Comparison of ENCODE assay signal across 8 mouse cellular contexts in genomic region chr3:90122036-90122435, GRCm38 (mm10). TPM values are rescaled to one million over a fixed set of nuclear protein-coding genes. Genes with fewer than 3 reads are reported as not detected.
A peak's percentile ranks its signal among the peaks of the same experiment; 100 is the strongest.
DNase-seq lines count a peak whose midpoint lies in the region; ATAC-seq and TF ChIP-seq lines count a peak whose summit lies in the region.
"Not testable (repeated sequence)": the region's sequence is repeated elsewhere in the genome, so short reads cannot be mapped to it uniquely, and the experiment has no call there.
"Had no signal": no experiment of that assay in that cellular context is flagged by ENCODE, and none has a peak within 500 bp of the region (broad histone marks: within the 10 kb centered on the region; RNA-seq: fewer than 3 reads in every experiment).

No protein-coding gene starts in this region.

- WGBS in liver, postnatal 0 days (ENCODE audit: insufficient replicate concordance), result 78% methylated on average over 5 of the region's 5 CpGs

- not testable (repeated sequence) for ATAC-seq in liver, postnatal 0 days

- not testable (repeated sequence) for H3K9me3 ChIP-seq in liver, postnatal 0 days (ENCODE audit: low read length)

- H3K27ac ChIP-seq in layer of hippocampus, adult 2 months; liver, postnatal 0 days (ENCODE audit: low read depth): not testable (repeated sequence)

- H3K4me1 ChIP-seq in liver, postnatal 0 days (ENCODE audit: insufficient read depth), result not testable (repeated sequence)

- H3K27me3 ChIP-seq in liver, postnatal 0 days (ENCODE audit: insufficient read depth, low read length), result not testable (repeated sequence)

- peak; percentile 84 to 91 for DNase-seq in adrenal gland, adult (ENCODE audit: inconsistent age in 2 of 2, low spot score in 1 of 2)
- DNase-seq in adrenal gland, adult 8-10 months, result peak; percentile 73
- DNase-seq in adrenal gland, postnatal 14 days, result peak; percentile 74
- peak; percentile 70 to 78 for DNase-seq in adrenal gland, postnatal 36 days
- not testable (repeated sequence) for DNase-seq in layer of hippocampus, adult 2 months (ENCODE audit: low spot score in 2 of 2); liver, postnatal 0 days
- peak; percentile 42 for DNase-seq in ovary, adult 18-20 months (ENCODE audit: low spot score)

- not testable (repeated sequence) for H3K4me3 ChIP-seq in layer of hippocampus, adult 2 months; liver, postnatal 0 days (ENCODE audit: low read depth, low read length)

- not testable (repeated sequence) for H3K4me2 ChIP-seq in liver, postnatal 0 days (ENCODE audit: low read depth, low read length)

- H3K9ac ChIP-seq in liver, postnatal 0 days (replicated peaks), result not testable (repeated sequence)

- 0 out of 2 replicates have a peak, but pooled peaks have one; percentile 23 for TF ChIP-seq CTCF in layer of hippocampus, adult 2 months (conservative IDR thresholded peaks at IDR 0.05)
- TF ChIP-seq CTCF in liver, postnatal 0 days (IDR thresholded peaks at IDR 0.05; ENCODE audit: low read depth), result 0 out of 2 replicates have a peak, but pooled peaks have one; percentile 6

- not testable (repeated sequence) for TF ChIP-seq EP300 in liver, postnatal 0 days (IDR thresholded peaks at IDR 0.05; ENCODE audit: low read depth)

- H3K36me3 ChIP-seq in liver, postnatal 0 days (replicated peaks; ENCODE audit: insufficient read depth, low read length), result not testable (repeated sequence)

RNA-seq across cellular contexts. Expression of gene Nup210l, which starts 18.1 kb away (rescaled TPM):
- 1 to 10 TPM in 1 of 4 experiments, under 1 TPM in 3; 0.35 to 1.1 (median 0.54) TPM for total RNA-seq in adrenal gland, adult 8-10 months (2022)
- total RNA-seq in adrenal gland, postnatal 14 days (2021), result 0.37 and 0.45 TPM in 2 replicates
- total RNA-seq in adrenal gland, postnatal 36 days (2021), result under 1 TPM; 0.66 TPM
- under 1 TPM; 0.25 to 0.33 TPM for total RNA-seq in layer of hippocampus, adult 2 months (2021)
- 0.02 and 0.04 TPM in 2 replicates for polyA plus RNA-seq in liver, postnatal 0 days (2015; fragmentation: Nextera tagmentation; extraction: Ambion mirVana)
- polyA plus RNA-seq: erythroblast, embryonic 14.5 days had no signal

RNA-seq across cellular contexts. Expression of gene Tpm3, which starts 49.6 kb away (rescaled TPM):
- total RNA-seq in adrenal gland, adult 8-10 months (2022), result 100 to 1,000 TPM; 162 to 262 (median 231) TPM
- 170 and 208 TPM in 2 replicates for total RNA-seq in adrenal gland, postnatal 14 days (2021)
- 100 to 1,000 TPM; 183 to 215 TPM for total RNA-seq in adrenal gland, postnatal 36 days (2021)
- 100 to 1,000 TPM; 177 to 183 TPM for total RNA-seq in layer of hippocampus, adult 2 months (2021)
- 156 and 162 TPM in 2 replicates for polyA plus RNA-seq in liver, postnatal 0 days (2015; fragmentation: Nextera tagmentation; extraction: Ambion mirVana)
